Mouse (Mus musculus) gastrocnemius, adult 18-20 months (tissue): ENCODE data around the gene Pitx2. TPM values are rescaled to one million over a fixed set of nuclear protein-coding genes. Genes with fewer than 3 reads are reported as not detected.

ENCODE experiments used
- DNase-seq: peaks from one replicate; pipeline ENCODE4 v3.0.0; 2021; ENCODE audit warnings: low spot score
- long read RNA-seq, 2 experiments: library from polyadenylated mRNA; stranded (forward); transcript quantifications; one replicate each; pipeline ENCODE4 v2.0.0; 2021
- total RNA-seq, 2 experiments: library from RNA; stranded (reverse); gene quantifications; 2 replicates each; pipeline ENCODE4 v1.2.3; 2021

Gene Pitx2
- 10 to 100 TPM in 1 of 2 experiments, 1 to 10 TPM in 1; 5.4 to 13.3 TPM for total RNA-seq
- long read RNA-seq, experiment 1, partial matches to known transcripts, result 0 of 1 reads
- long read RNA-seq, experiment 1, other reads (novel, unspliced or antisense), result 0 of 1 reads
- long read RNA-seq, experiment 2, partial matches to known transcripts, result 0 of 3 reads
- long read RNA-seq, experiment 2, other reads (novel, unspliced or antisense), result 0 of 3 reads

- no peak for DNase-seq
Observed at GRCm38 (mm10) chr3:129199609-129200500, at the start of gene Pitx2. TSS of gene Pitx2 (plus strand) at chr3:129199878.

- DNase-seq, result no peak
Observed at GRCm38 (mm10) chr3:129150001-129150400, 49.7 kb upstream of the Pitx2 start.

- no peak for DNase-seq
Observed at GRCm38 (mm10) chr3:129151096-129151685, 48.5 kb upstream of the Pitx2 start.

GRCm38 (mm10) chr3:129158812-129159370 is 40.8 kb upstream of the Pitx2 start:
- no peak for DNase-seq

GRCm38 (mm10) chr3:129161333-129162035 is 38.2 kb upstream of the Pitx2 start:
- peak; percentile 56 for DNase-seq

- peak; percentile 12 for DNase-seq
Observed at GRCm38 (mm10) chr3:129164246-129164645, 35.4 kb upstream of the Pitx2 start.

- peak; percentile 16 for DNase-seq
Observed at GRCm38 (mm10) chr3:129165715-129166114, 34.0 kb upstream of the Pitx2 start.

GRCm38 (mm10) chr3:129166684-129167083 is 33.0 kb upstream of the Pitx2 start:
- DNase-seq, result no peak

- no peak for DNase-seq
Observed at GRCm38 (mm10) chr3:129170416-129170815, 29.3 kb upstream of the Pitx2 start.

- no peak for DNase-seq
Observed at GRCm38 (mm10) chr3:129171789-129172188, 27.9 kb upstream of the Pitx2 start.

GRCm38 (mm10) chr3:129194436-129194835 is 5.2 kb upstream of the Pitx2 start:
- no peak for DNase-seq

- DNase-seq, result no peak
Observed at GRCm38 (mm10) chr3:129195036-129195435, 4.6 kb upstream of the Pitx2 start.

GRCm38 (mm10) chr3:129195816-129196549 is 3.7 kb upstream of the Pitx2 start:
- DNase-seq, result no peak

GRCm38 (mm10) chr3:129196550-129196919 is 3.1 kb upstream of the Pitx2 start:
- DNase-seq, result no peak

- DNase-seq, result no peak
Observed at GRCm38 (mm10) chr3:129197035-129197434, 2.6 kb upstream of the Pitx2 start.

- DNase-seq, result no peak
Observed at GRCm38 (mm10) chr3:129197786-129198626, 1.7 kb upstream of the Pitx2 start.

GRCm38 (mm10) chr3:129198627-129198903 is 1.1 kb upstream of the Pitx2 start:
- DNase-seq, result no peak

GRCm38 (mm10) chr3:129199160-129199608 is 494 bp upstream of the Pitx2 start:
- DNase-seq, result no peak

GRCm38 (mm10) chr3:129200501-129200890 is 818 bp downstream of the Pitx2 start:
- DNase-seq, result no peak

GRCm38 (mm10) chr3:129201156-129201555 is 1.5 kb downstream of the Pitx2 start:
- no peak for DNase-seq
